Mouse (Mus musculus) kidney, postnatal 0 days (tissue): ENCODE measurements at regions not wholly inside any gene's neighbourhood (a gene's known extent, or its start where the extent isn't known, plus 50 kb on each side); places are given as distances from the start of the nearest gene placed in this dataset.
A peak's percentile ranks its signal among the peaks of the same experiment; 100 is the strongest.

Experiments
- ATAC-seq: fragments of 200-750 bp; cut with Nextera tagmentation; replicated peaks from 2 replicates; pipeline ENCODE4 v1.8.0; 2017; ENCODE audit warnings: low read depth, moderate number of reproducible peaks, moderate TSS enrichment, moderate library complexity; ENCODE audit not compliant: low FRiP score
- DNase-seq: peaks from one replicate; pipeline ENCODE4 v3.0.0-alpha.2; 2016; ENCODE audit warnings: low spot score
- H3K27ac ChIP-seq: fragments of 300-500 bp; sonication (generic); 2 replicates; pipeline ENCODE4 v1.5.1; 2014; ENCODE audit warnings: mild to moderate bottlenecking
- H3K27me3 ChIP-seq: fragments of 300-500 bp; sonication (generic); 2 replicates; pipeline ENCODE4 v1.6.1; 2014; ENCODE audit warnings: low read length, mixed read lengths; ENCODE audit not compliant: insufficient read depth
- H3K36me3 ChIP-seq: fragments of 300-500 bp; sonication (generic); 2 replicates; pipeline ENCODE4 v1.6.1; 2014; ENCODE audit warnings: low read length, mixed read lengths; ENCODE audit not compliant: insufficient read depth
- H3K4me1 ChIP-seq: fragments of 300-500 bp; sonication (generic); replicated peaks from 2 replicates; pipeline ENCODE4 v1.6.1; 2014; ENCODE audit warnings: antibody characterized with exemption, low read length, mixed read lengths; ENCODE audit not compliant: insufficient read depth
- H3K4me2 ChIP-seq: fragments of 300-500 bp; sonication (generic); 2 replicates; pipeline ENCODE4 v1.6.1; 2014; ENCODE audit warnings: mild to moderate bottlenecking, low read length, moderate library complexity, mixed read lengths
- H3K4me3 ChIP-seq: fragments of 300-500 bp; sonication (generic); replicated peaks from 2 replicates; pipeline ENCODE4 v1.5.1; 2014; ENCODE audit warnings: low read depth, low read length
- H3K9ac ChIP-seq: fragments of 300-500 bp; sonication (generic); 2 replicates; pipeline ENCODE4 v1.6.1; 2014; ENCODE audit warnings: low read depth, low read length
- H3K9me3 ChIP-seq: fragments of 300-500 bp; sonication (generic); replicated peaks from 2 replicates; pipeline ENCODE4 v1.6.1; 2016; ENCODE audit warnings: low read length, inconsistent platforms, mixed read lengths
- CTCF ChIP-seq: IDR thresholded peaks from 2 replicates; pipeline ENCODE4 v1.5.1; 2016; ENCODE audit warnings: antibody characterized with exemption, low read depth, mild to moderate bottlenecking, moderate library complexity
- whole genome bisulfite sequencing: fragments of 180-500 bp; shearing (Covaris S2); extraction: QIAGEN DNeasy Blood & Tissue Kit; methylation state at CpG from one replicate; pipeline ENCODE4 v1.1.7; 2014; 5-methylcytosine and 5-hydroxymethylcytosine counted together

DNA sequence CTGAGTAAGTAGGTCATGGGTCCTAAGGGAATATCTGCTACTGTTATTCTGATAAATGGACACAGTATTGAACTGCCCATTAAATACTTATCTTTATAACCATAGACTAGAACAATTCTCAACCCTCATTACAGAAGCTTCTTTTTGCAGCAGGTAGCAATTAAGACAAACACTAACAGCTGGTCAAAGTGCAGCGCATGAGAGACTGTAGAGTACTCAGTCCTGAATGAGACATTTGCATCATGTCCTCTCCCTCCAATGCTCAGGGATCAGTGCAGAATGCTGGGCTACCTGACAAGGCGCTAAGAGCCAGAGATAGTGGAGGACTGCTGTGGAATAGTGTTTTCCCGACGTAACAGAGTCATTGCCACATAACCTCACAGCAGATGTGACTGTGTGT, 162.5 kb upstream of the Prep start:
- Histone ChIP-seq H3K9ac (no peak overlapping the region), H3K4me3 (no peak overlapping the region), H3K9me3 (no peaks in the 10 kb centered on the region), H3K27ac (no peak overlapping the region), H3K36me3 (no peaks in the 10 kb centered on the region), H3K27me3 (no peaks in the 10 kb centered on the region), H3K4me2 (no peak overlapping the region), H3K4me1 (no peaks in the 10 kb centered on the region)
- 97% methylated on average over 4 of the region's 4 CpGs for WGBS
- ATAC-seq (no peak), DNase-seq (no peak)
- TF ChIP-seq CTCF, result no peak

DNA sequence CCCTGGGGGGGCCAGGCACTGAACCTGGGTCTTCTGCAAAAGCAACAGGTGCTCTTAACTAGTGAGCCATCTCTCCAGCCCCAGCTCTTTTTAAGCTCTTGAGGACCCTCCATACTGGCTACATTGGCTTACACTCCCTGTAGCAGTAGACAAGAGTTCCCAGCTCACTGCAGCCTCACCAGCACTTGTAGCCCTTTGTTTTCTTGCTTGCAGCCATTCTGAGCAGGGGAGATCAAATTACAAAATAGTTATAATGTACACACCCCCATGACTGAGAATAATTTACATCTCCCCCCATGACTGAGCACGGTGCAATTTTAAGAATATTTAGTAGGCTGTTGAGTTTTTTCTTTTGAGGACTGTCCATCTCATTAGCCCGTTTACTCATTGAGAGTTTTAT, 165.8 kb upstream of the Prep start:
- Histone ChIP-seq H3K27ac (no peak overlapping the region), H3K4me1 (no peaks in the 10 kb centered on the region), H3K9ac (no peak overlapping the region), H3K9me3 (no peaks in the 10 kb centered on the region), H3K27me3 (no peaks in the 10 kb centered on the region), H3K4me3 (no peak overlapping the region), H3K36me3 (no peaks in the 10 kb centered on the region), H3K4me2 (no peak overlapping the region)
- DNase-seq, result peak; percentile 27
- TF ChIP-seq CTCF, result no peak
- ATAC-seq, result no peak
- WGBS, result 23% methylated on average over 2 of the region's 2 CpGs

DNA sequence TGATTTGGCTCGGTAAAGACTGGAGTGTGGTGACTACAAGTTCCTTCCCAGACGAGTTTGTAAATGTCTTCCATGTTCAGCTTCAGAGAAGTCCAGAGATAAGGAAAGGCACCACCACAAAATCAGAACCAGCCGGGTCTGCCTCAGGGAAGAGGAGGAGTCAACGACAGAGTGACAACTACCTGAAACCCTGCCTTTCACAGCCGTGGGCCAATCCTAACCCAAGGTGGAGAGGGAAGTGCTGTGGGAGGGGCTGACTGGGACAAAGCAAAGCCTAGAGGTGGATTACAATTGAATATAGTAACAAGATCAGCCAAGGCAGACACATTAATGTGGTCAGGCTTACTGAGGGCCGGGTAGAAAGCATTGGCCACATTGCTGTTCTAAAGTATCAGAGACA, 174.9 kb upstream of the Prep start:
- no peak overlapping the region for H3K4me3 ChIP-seq
- ATAC-seq, result no peak
- H3K9me3 ChIP-seq, result no peaks in the 10 kb centered on the region
- no peak for DNase-seq
- H3K36me3 ChIP-seq, result no peaks in the 10 kb centered on the region
- TF ChIP-seq CTCF, result no peak
- H3K9ac ChIP-seq, result no peak overlapping the region
- H3K27me3 ChIP-seq, result no peaks in the 10 kb centered on the region
- H3K4me1 ChIP-seq, result no peaks in the 10 kb centered on the region
- 59% methylated on average over 6 of the region's 6 CpGs for WGBS
- H3K27ac ChIP-seq, result no peak overlapping the region
- H3K4me2 ChIP-seq, result no peak overlapping the region

DNA sequence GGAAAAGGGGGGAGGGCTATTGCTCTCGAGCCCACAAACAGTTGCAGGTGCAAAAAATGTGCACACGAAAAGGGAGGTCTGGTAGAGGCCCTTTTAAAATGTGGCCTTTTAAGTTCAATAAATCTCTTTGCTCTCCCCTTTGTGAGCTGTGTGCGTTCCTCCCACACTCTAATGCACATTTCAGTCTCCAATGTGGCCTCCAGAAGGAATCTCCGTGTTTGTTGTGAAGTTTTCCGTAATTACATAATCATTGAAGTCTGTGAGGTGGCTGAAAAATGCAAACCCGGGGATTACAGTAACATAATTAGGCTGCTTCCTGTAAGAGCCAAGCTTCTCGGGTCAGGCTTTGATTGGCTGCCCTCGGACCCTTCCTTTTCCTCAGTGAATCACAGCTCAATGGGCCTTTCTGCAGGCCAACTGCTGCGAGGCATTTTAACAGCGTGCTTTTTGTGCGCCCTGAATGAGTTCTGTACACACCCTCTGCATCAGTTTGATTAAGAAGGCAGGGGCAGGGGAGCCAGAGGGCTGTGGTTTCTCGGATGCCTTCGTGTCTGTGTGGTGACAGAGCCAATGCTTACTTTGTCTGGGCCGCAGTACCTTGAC, 179.8 kb upstream of the Prep start:
- no peak overlapping the region for H3K4me2 ChIP-seq
- WGBS, result 22% methylated on average over 14 of the region's 14 CpGs
- DNase-seq (peak; percentile 51), ATAC-seq (no peak)
- no peak overlapping the region for H3K4me3 ChIP-seq
- H3K27me3 ChIP-seq, result no peaks in the 10 kb centered on the region
- H3K9ac ChIP-seq, result no peak overlapping the region
- H3K36me3 ChIP-seq, result no peaks in the 10 kb centered on the region
- no peak for TF ChIP-seq CTCF
- H3K4me1 ChIP-seq, result no peaks in the 10 kb centered on the region
- H3K9me3 ChIP-seq, result no peaks in the 10 kb centered on the region
- H3K27ac ChIP-seq, result no peak overlapping the region

DNA sequence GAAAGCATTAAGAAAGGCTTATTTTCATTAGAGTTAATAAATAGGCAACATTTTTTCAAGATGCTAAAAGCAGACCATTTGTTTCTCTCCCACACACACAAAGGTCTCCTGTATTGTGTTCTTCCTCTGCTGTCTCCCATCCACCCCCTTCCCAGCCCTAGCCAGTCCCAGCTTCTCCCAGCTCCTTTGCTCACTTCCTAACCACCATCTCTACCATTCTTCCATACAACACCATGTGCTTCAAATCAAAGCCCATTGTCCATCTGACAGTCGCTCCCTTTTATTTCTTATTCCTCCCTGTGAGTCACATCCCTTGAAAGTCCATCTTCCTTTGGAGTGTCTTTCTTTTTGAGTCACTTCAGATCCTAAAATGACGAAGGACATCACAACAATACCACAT, 185.0 kb upstream of the Prep start:
- Histone ChIP-seq H3K36me3 (no peaks in the 10 kb centered on the region), H3K9ac (no peak overlapping the region), H3K9me3 (no peaks in the 10 kb centered on the region), H3K27ac (no peak overlapping the region), H3K27me3 (no peaks in the 10 kb centered on the region), H3K4me2 (no peak overlapping the region), H3K4me3 (no peak overlapping the region), H3K4me1 (no peaks in the 10 kb centered on the region)
- WGBS, result 86% methylated on average over 2 of the region's 2 CpGs
- DNase-seq, result peak; percentile 14
- no peak for ATAC-seq
- TF ChIP-seq CTCF, result no peak

DNA sequence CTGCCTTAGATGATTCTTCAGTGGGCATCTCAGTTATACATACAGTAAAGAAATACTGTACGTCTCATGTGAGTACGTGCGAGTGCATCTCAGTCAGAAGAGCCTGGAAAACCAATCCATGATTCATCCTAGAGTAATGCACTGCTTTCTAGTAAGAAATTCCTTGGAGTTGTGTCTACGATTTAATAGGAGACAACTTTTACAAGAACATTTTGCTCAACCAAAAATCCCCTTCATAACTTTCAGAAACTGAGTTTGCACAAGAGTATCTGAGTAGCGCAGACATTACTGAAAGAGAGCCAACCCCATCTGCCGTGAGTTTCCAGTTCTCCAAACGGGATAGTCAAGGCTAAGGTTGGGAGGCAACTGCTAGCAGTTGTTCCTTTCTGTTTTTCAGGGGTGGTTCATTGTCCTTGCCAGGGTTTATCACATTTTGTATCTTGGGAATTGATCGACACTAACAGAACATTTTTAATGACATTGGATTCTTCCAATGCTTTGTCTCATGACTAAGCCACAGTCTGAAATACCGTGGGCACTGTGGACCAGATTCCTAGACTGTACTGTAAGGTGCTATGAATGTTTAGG, 189.8 kb upstream of the Prep start:
- DNase-seq (no peak), ATAC-seq (no peak)
- Histone ChIP-seq H3K27me3 (no peaks in the 10 kb centered on the region), H3K36me3 (no peaks in the 10 kb centered on the region), H3K9me3 (no peaks in the 10 kb centered on the region), H3K9ac (no peak overlapping the region), H3K4me3 (no peak overlapping the region), H3K4me1 (no peaks in the 10 kb centered on the region), H3K27ac (no peak overlapping the region), H3K4me2 (no peak overlapping the region)
- 89% methylated on average over 9 of the region's 9 CpGs for WGBS
- TF ChIP-seq CTCF, result no peak
